Mouse (Mus musculus) embryonic stem cell, embryonic (primary cell): ENCODE measurements around the gene 4921504E06Rik.

ENCODE experiments used
- CTCF ChIA-PET, 4 experiments: fragments of 300-600 bp in 2 of 4; fragments of 350-600 bp in 2 of 4; sonication (Branson Sonifier 250); formaldehyde crosslinking; loops; one replicate each; lab custom pipeline; 2022; ENCODE audit warnings: inconsistent platforms in 2 of 4; lab: Charles Lee
- POLR2A ChIA-PET, 4 experiments: fragments of 300-600 bp in 2 of 4; fragments of 350-600 bp in 2 of 4; sonication (Branson Sonifier 250); formaldehyde crosslinking; loops; one replicate each; lab custom pipeline; 2022; ENCODE audit warnings: antibody characterized with exemption in 4 of 4, inconsistent platforms in 1 of 4; lab: Charles Lee

The 4921504E06Rik gene

DNA sequence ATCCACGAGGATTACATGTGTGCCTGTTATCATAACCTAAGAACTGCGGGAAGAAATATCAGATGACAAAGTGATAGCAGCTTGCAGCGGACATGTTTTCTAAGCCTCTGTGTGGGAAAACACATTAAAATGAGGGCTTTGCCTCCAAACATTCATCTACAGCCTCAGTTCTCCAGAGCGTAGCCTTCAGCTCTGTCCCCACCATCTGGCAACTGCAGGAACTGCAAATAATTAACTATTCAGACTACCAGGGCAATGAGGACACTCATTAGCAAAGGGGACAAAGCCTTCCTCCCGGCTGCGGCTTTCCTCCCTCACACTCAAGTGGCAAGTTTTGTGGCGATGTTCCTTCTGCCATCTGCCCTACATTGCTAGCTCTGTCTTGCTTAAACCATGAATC, 33.9 kb downstream of the 4921504E06Rik start:
- CTCF ChIA-PET = interaction anchor here (0.8 to 1.7 kb wide), 14 partner anchors 9 to 400 kb away, joined by 3 to 9 read pairs (median 4); partner anchors contain the start of gene Etl4 (in 1 of the 4)
- POLR2A ChIA-PET = interaction anchor here in 1 of 4 experiments (0.9 kb wide), 1 partner anchor 104 kb away, joined by 3 read pairs; no protein-coding TSS in a partner anchor

DNA sequence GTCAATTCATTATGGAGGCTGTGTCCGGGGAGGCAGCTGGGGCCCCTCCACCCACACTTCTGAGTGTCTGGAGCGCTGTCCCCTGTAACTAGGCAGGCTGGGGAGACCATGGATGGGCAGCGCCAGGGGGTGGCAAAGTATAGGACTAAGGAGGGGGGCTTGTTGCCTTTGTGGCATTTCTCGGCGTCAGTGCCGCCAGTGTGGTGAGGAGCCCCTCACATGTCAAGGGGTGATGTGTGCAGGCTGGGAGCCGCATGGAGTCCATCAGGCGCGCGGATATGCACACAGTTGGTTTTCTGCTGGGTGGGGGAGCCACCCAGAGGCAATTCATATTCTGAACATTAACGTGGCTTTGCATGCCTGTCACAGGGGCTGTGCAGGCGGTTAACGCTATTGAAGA, 35.8 kb downstream of the 4921504E06Rik start:
- ChIA-PET POLR2A (no interaction called here), CTCF (no interaction called here)

DNA sequence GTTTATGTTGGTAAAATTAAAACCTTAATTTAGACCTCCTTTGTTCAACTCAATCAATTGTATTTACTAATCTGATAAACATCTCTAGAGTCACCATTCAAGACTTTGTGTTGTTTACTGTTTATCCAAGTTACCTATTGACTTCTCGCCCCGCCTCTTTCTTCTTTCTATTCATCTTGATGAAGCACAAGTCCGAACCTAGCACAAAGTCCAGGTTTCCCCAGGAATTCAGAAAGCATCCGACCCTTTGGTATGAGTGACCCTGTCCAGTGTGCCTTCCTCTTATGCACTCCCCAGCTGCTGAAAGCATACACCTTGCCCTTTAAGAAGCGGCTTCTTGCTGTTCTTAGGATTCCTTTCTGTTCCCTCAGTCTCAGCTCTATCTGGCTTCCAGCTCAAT, 41.3 kb downstream of the 4921504E06Rik start:
- ChIA-PET CTCF (interaction anchor here in 2 of 4 experiments (0.5 to 0.7 kb wide), 3 partner anchors 11 to 419 kb away, joined by 3 to 8 read pairs (median 3); no protein-coding TSS in a partner anchor), POLR2A (interaction anchor here in 2 of 4 experiments (0.7 to 1.0 kb wide), 3 partner anchors 9 to 715 kb away, joined by 3 read pairs; no protein-coding TSS in a partner anchor)

DNA sequence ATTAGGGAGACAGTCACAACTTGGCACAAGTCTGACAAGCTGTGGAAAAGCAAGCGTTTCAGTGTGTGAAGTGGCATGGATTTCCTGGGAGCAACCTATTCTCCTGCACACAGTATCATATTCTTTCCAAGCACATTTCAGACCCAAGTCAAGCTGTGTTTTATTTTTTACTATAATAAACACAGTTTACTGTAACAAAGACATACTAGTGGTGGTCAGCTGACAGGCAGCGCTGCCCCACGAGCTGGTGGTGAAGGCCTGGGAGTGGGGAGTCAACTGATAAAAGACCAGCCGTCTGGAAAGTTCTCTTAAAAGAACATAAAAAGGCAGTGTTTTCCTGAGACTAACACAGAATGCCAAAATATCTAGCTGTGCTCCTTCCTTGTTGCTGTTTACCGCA, 42.7 kb downstream of the 4921504E06Rik start:
- POLR2A ChIA-PET = no interaction called here
- CTCF ChIA-PET = no interaction called here

DNA sequence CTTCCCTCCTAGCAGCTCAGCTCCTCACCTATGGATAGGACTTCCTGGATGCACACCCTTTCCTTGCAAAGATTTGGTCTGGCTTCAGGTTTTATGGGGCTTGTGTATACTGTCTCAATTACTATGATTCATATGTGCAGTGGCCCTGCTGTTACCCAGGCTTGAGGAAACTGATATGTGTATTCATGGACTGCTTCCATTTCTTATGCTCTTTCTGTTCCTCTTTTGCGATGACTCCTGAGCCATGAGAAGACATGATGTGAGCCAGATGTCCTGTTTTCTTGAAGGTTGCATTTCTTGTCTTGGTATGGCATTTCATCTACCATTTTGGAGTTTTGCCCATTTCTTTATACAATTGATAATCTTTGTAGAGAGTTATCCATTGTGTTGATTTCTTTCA, 48.0 kb downstream of the 4921504E06Rik start:
- POLR2A ChIA-PET = no interaction called here

DNA sequence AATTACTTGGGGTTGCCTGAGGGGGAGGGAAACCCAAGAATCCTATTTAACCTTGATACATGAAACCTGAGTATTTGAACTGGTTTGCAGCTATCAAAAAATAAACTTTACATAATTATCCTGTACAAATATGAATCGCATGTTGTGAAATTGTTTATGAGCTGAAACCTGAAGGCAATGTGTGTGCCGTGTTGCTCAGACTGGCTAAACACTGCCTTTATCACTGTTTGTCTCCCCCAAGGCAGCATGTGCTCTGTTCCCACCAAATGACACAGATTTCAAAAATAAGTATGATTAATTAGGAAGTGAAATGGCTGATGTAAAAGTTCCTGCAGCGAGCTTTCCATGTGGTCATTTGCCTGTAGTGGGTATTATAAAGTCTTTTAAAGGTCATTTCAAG, 63.5 kb downstream of the 4921504E06Rik start:
- CTCF ChIA-PET = no interaction called here
- POLR2A ChIA-PET = no interaction called here

More for the DNA sequence above, 48.0 kb downstream of the 4921504E06Rik start:
- CTCF ChIA-PET = no interaction called here

DNA sequence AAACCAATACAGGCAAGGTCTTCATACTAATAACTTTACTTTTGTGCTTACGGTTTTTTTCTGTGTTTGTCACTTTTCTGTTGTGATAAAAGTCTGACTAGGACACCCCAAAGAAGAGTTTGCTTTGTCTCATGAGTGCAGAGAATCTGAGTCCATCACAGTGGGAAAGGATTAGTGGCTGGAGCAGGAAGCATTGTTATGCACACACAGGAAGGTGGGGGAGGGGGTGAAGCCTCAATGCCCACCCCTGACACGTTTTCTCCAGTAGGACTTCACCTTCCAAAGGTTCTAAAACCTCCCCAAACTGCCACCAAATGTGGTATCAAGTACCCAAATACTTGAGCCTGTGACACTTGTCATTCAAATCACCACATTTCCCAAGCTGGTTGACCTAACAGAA, 91.8 kb downstream of the 4921504E06Rik start:
- POLR2A ChIA-PET = no interaction called here
- CTCF ChIA-PET = no interaction called here

DNA sequence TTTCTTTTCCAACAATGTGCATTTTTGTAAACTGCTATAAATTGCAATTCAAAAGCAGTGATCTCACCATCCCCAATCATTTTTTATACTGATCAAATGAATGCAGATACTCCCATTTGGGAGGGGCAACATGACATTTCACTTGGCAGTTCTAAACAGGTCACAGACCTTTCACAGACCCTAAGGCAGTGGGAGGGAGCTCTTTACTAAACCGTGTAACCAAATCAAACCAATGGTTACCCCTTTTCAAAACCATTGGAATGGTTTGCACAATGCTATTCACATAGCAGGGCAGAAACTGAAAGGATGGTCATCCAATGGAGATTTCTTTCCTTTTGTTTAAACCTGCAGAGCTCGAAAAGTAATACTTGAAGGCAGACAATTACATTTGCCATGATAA, 94.9 kb downstream of the 4921504E06Rik start:
- ChIA-PET CTCF (no interaction called here), POLR2A (no interaction called here)

DNA sequence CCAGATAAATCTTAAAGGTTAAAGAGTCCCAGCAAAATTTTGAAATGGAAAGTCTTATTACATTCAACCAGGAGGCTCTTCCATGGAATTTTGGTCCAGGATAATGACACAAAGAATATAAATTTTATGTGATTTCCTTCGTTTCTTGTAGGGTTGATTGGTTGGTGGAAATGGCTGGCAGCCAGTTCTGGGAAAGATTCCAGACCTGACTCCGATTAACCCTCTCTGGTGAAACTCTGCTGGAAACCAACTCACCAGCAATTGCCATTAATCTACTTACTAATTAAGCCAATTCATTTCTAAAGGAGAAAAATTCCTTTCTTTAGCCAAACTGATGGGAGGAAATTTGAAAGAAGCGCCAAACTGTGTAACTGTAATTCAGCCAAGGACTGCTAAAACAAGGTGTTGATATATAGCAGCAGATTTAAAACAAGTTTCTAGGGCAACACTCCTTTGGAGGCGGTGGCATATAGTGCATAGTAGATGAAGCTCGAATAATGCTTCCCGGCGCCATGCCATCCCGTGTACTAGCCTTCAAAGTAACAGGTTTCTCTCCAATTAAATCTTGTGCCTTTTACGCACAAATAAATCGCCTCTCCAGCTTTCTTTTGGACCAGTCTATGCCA, 97.7 kb downstream of the 4921504E06Rik start:
- ChIA-PET POLR2A (no interaction called here), CTCF (no interaction called here)

DNA sequence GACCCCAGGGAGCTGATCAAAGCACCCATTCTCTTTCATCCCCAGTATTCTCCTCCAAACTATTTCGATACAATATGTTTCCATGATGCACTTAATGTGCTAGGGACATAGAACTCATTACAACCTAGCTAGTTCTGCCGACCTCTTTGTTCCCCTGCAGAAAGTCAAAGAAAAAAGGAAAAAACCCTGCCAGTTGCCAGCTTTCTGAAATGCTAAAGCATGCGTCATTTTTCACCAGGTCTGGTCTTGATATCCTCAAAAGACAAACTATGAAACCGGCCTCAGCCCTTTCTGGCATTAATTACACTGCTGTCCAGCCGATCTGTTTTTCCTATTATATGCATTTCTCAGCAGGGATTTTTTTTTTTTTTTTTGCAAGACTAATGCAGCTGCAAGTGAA, 98.5 kb downstream of the 4921504E06Rik start:
- ChIA-PET POLR2A (no interaction called here), CTCF (no interaction called here)

DNA sequence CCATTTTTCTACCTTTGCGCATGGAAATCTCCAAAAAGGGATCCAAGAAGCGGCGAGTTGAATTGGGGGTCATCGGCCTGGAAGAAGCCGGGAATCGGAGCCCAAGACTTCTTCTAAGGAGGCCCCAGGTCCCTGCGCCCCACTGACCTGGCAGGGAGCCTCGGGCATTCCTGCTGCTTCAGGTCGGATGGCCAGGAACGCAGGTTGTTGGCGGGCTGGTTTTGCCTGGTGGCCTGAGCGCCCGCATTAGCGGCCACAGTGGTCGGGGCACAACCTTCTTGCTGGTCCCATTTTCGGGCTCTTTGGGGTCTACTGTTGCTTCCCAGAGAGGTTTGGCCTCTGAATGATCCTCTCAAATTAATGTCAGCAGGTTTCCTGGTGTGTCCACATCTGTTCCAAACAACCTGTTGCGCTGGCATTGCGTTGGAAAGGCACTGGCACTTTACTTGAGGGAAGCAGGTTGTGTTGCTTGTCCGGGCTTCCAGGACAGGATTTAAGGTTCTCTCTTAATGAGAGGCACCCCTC, 101.1 kb downstream of the 4921504E06Rik start:
- CTCF ChIA-PET = no interaction called here
- POLR2A ChIA-PET = no interaction called here

DNA sequence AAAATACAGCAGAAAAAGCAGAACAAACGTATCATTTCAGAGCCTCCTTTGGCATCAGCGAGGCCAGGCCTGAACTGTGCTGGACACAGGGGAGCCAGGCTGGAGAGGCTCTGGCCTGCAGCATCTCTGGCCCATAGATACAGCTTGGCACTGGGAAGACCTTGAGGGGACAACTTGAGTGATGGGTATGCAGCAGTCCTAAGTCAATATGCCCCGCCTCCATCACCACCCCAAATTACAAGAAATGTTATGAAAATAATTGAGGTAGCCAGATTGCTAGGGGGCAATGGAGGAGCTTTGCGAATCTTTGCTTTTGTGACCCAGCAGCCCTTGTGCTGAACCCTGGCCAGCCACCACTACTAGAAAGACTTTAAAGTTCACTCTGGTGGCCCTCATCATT, 104.4 kb downstream of the 4921504E06Rik start:
- POLR2A ChIA-PET = no interaction called here
- CTCF ChIA-PET = interaction anchor here in 1 of 4 experiments (1.1 kb wide), 1 partner anchor 13 kb away, joined by 3 read pairs; no protein-coding TSS in a partner anchor

DNA sequence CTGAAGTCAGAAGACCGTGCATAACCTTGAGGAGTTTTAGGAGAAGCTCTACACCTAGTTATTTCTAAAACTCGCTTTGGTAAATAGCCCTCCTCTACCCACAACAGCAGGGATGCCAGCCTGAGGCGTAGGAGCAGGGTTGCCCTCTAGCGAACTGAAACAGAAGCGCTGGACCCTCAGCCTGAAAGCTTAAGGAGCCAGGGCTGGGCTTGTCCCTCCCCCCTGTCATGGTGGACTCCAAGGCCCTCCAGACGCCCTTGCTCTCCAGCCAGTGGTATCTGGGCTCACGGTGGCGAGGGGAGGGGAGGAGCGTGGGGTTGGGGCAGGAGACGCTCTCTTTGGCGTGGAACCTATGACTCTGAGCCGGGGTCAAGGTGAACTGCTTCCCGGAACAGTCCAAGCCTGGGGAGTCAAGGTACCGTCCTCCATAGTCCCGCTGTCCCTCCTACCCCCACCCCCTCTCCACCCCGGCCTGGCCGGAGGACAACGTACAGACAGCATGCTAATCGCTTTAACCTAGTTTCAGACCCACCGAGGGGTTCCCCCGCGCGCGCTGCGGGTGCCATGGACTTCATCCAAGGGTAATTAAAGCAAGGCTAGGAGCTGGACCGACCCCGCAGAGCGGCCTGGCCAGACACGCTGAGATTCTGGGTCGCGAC, 105.5 kb downstream of the 4921504E06Rik start:
- ChIA-PET POLR2A (interaction anchor here in 1 of 4 experiments (1.4 kb wide), 1 partner anchor 16 kb away, joined by 3 read pairs; no protein-coding TSS in a partner anchor), CTCF (interaction anchor here in 2 of 4 experiments (0.9 to 1.3 kb wide), 2 partner anchors 16 to 34 kb away, joined by 3 read pairs; no protein-coding TSS in a partner anchor)

DNA sequence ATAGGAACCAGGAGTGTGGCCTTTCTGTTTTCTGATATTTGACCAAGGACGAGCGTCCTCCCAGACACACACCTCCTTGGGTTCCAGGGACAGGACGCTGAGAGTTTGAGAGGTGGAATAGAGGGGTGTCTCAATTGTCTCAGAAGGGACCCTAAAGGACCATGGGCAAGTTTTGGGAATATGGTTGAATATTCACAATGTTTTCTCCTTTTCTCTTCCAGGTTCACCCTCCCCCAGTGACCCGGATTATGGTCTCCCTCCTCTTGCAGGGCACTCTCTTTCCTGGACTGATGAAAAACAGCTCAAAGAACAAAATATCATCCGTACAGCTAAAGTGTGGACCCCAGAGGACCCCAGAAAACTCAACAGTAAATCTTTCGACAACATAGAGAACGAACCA, 107.0 kb downstream of the 4921504E06Rik start:
- POLR2A ChIA-PET = interaction anchor here in 1 of 4 experiments (1.0 to 1.7 kb wide), 3 partner anchors 11 to 31 kb away, joined by 3 to 6 read pairs (median 3); no protein-coding TSS in a partner anchor
- CTCF ChIA-PET = no interaction called here

DNA sequence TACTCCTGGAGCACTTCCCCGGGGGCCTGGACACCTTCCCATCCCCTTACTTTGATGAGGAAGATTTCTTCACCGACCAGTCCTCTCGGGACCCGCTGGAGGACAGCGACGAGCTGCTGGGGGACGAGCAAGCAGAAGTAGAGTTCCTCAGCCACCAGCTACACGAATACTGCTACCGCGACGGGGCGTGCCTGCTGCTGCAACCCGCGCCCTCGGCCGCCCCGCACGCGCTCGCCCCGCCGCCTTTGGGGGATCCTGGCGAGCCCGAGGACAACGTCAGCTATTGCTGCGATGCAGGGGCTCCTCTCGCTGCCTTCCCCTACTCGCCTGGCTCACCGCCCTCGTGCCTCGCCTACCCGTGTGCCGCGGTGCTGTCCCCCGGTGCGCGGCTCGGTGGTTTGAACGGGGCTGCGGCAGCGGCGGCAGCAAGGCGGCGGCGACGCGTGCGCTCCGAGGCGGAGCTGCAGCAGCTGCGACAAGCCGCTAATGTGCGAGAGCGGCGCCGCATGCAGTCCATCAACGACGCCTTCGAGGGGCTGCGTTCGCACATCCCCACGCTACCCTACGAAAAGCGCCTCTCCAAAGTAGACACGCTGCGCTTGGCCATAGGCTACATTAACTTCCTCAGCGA, 107.7 kb downstream of the 4921504E06Rik start:
- POLR2A ChIA-PET = interaction anchor here in 1 of 4 experiments (1.0 to 1.7 kb wide), 5 partner anchors 10 to 30 kb away, joined by 3 to 6 read pairs (median 4); no protein-coding TSS in a partner anchor
- CTCF ChIA-PET = no interaction called here

DNA sequence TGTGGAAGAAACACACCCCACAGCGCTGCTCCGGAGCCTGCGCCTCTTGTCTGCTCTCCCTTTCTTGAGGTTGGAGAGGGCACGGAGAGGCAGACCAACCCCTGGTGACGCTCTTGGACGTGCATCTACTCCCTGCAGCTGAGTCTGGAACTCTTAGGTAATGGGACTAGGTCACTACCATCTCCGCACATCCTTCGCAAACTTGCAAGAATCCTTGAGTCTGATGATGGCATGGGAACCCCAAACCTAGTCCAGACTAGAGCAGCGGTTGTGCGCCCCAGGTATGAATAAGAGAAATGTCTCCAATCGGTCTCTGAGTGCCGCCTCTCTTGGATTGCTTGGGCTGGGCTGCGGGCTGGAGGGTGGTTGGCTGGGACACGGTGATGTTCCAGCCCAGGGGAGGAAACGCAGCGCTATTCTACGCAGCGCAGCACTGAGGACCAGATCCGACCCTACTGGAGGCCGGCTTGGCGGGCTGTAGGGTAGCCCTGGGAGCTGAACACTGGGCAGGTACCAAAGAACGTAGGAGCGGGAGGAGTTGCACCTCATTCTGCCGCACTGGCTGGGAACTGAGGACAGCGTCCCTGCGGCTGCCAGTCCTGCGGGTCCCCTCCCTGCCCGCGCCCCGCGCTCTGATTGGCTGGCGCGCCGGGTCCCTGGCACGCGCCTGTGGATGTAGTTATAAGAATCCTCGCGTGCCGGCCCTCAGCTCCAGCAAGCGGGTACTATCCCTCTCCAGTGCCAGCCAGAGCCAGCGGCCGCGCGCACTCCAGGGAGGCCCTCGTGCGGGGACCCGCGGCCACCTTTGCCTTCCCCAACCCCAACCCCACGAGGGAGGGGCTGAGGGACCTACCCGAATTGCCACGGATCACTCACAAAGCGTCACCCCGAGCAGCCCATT, 108.5 kb downstream of the 4921504E06Rik start, which contains the start of gene Ptf1a:
Gene Ptf1a (plus strand): TSS at position 733 of the 901 bp plus-strand sequence.
- ChIA-PET POLR2A (interaction anchor here in 1 of 4 experiments (1.1 to 1.7 kb wide), 3 partner anchors 13 to 30 kb away, joined by 4 to 6 read pairs (median 4); no protein-coding TSS in a partner anchor), CTCF (no interaction called here)

DNA sequence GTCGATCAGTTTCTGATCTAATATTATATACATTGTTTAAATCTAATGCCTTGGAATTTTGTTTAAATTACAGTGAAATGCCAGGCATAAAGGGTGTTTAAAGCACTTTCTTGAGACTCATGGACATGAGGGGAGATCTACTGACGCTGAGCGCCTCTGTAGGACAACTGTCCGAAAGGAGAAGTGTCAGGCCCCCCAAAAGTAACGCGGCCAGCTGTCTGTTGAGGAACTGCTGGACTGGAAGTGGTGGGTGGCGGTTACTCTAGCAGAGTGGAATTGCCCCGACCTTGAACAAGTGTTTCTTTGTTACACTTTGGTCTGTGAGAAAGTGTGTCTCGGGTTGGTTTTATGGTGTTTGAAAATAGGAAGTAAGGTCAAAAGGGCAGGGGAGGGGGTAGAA, 109.4 kb downstream of the 4921504E06Rik start:
- POLR2A ChIA-PET = no interaction called here
- CTCF ChIA-PET = no interaction called here
